Mouse (Mus musculus) monocyte, adult 2 months (primary cell): ENCODE measurements around the gene Tns3.
"Not testable (repeated sequence)": the region's sequence is repeated elsewhere in the genome, so short reads cannot be mapped to it uniquely, and the experiment has no call there.

ENCODE experiments used
- DNase-seq, 2 experiments: peaks; one replicate each; pipeline ENCODE4 v3.0.0; 2022; ENCODE audit warnings: low spot score in 2 of 2, low read depth in 1 of 2

Gene Tns3

DNA sequence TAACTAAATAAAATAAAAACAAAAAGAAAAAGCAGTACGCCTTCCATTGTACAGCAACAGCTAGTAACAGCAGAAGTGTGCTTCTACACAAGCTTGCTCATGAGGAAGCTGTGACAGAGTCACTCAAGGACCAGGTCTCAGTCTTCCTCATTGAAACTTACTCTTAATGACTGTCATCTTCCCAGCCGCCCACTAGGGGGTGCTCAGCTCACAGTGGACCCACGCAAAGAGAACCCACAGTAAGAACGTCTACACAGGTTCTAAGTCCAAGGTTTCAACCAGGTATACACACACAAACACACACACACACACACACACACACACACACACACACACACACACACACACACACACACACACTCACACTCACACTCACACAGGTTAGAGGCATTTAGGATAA is 129.4 kb downstream of the Tns3 start:
- DNase-seq: peak in 1 of 2 experiments; percentile 46

- not testable (repeated sequence) for DNase-seq
Observed at GRCm38 (mm10) chr11:8532771-8533170, 131.6 kb downstream of the Tns3 start.

GRCm38 (mm10) chr11:8532112-8532747 is 132.1 kb downstream of the Tns3 start:
- DNase-seq: no peak

- no peak for DNase-seq
Observed at GRCm38 (mm10) chr11:8530506-8530905, 133.8 kb downstream of the Tns3 start.

DNA sequence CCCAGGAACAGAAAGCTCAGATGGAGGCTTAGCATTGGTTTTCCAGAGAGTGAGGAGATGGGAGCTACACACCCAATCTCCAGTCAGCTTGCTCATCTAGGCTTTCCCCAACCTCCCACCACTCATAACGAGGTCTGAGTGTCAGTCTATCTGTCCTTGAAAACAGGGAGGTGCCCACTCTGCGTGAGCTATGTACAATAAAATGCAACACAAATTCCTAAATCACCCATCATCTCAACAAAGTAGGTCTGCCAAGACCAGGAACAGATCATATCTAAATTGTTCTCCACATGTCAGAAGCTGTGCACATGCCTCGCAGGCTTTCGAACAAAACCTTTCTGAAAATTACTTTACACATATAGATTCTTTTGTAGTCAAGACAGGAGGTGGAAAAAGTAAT is 134.3 kb downstream of the Tns3 start:
- DNase-seq: no peak

DNA sequence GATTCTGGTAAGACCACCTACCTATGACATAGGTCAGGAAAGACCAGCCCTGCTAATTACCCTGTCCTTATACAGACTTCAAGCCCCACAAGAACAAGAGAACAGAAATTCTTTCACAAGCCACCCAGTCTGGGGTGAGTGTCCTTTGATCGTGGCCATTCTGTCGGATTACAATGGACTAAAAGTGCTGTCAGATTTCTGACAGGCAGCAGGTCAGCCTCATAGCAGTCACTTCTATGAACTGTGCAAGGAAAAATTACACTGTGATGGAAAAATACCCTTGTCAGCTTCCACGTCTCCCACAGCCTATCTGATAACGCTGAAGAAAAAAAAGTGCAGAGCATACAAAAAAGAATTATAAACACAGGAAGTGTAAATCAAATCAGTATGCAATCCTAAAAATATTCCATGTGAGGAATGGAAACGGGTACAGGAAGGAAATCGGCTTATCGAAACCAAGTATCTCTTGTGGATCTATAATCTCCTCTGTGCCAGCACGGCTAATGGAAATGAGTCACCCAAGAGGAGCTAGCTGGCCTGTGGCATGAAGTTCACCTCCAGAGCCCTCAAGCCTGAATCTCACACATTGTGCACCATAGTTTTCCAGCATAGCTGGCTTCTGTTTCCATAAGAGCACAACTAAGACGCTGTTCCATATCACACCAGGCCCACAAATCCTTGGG is 138.7 kb downstream of the Tns3 start:
- no peak for DNase-seq

DNA sequence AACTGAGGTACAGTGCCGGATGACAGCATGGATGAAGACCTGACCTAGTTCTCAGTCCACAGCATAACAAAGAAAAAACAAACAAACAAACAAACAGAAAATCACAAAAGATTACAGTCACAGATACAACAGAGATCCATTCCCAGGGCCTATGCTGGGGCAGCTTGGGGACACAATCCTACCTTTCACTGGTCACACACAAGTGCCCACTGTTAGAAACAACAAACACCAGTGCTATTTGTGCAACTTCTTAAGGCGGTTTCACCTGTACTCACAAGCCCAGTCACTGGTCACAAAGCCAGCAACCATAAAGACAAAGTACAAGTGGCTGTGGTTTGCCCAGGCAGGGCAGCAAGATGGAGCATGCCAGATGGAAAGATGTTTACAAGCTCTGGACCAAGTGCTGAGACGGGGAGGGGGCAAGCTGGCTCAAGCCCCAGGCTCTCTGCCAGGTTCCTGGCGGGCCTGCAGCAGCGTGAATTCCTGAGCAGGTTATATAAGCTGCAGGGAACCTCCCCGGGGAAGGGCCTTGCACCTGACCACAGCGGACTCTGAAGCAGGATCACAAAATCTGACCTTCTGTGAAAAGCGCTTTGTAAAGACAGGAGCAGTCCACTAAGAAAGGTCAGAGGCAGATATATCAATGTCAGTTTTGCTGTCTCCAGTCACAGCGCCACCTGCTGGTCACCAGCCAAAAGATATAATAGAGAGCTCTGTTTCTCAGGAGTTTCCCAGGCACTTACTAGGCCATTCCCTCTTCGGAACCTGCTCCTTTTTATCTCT is 140.8 kb downstream of the Tns3 start:
- peak in 1 of 2 experiments; percentile 5 for DNase-seq

DNA sequence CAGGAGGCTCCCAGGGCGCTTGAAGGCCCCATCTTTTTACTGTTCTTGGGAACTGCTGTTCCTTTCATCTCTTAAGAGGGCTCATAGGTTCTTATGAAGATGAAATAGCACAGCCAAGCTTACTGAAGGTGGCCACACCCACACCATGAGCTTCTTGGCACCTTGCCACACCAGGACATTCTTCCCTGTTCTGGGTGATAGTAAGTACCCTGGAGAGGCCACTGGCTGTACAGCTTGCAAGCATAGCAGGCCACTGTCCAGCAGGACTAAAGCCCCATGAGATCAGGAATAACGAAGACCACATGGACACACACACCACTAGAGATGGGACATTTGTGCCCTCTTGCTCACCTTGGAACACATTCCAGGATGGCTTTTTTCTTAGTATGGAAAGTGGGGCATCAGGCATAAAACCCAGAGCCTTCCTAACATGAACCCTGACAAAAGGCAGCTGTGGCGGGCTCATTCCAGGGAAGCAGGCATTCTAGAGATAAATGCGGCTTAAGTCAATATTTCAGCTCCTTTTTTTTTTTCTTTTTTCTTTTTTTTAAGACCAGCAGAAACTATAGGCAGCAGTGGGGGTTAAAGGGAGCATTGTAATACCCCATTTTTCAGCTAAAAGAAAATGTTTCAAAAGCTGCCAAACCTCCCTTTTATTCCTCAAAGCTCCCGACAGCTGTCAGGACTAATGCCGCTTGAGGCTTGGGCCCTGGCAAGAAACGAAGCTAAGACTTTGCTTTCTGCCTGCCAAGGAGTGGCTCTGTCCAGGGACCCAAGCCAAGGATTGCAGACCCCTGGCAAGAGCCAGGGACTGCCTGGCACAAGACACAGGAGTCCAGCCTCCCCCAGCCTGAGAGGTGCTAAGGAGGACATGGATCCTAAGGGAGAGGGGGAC is 150.7 kb downstream of the Tns3 start:
- DNase-seq: no peak

GRCm38 (mm10) chr11:8510294-8510693 is 154.0 kb downstream of the Tns3 start:
- no peak for DNase-seq

- DNase-seq: no peak
Observed at GRCm38 (mm10) chr11:8509614-8510013, 154.7 kb downstream of the Tns3 start.

DNA sequence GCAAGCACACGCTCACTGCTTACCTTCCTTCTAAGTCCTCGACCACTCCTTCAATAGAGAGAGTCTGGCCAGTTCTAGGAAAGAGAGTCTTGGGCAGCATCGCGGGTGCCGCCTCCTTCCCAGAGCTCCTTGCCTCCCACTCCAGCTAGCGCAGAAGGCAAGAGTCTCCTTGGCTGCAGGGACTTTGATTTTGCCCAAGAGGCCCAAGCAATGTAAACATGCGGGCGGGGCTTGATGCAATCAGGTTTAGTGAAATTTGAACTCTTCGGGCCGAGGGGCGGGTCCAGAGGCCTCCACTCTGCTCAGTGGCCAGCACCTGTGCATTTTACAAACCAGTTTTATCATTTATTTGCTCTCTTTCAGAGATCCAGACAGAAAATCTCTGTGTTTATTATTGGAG is 160.6 kb downstream of the Tns3 start:
- DNase-seq: no peak

- DNase-seq: no peak
Observed at GRCm38 (mm10) chr11:8500855-8501254, 163.5 kb downstream of the Tns3 start.

DNA sequence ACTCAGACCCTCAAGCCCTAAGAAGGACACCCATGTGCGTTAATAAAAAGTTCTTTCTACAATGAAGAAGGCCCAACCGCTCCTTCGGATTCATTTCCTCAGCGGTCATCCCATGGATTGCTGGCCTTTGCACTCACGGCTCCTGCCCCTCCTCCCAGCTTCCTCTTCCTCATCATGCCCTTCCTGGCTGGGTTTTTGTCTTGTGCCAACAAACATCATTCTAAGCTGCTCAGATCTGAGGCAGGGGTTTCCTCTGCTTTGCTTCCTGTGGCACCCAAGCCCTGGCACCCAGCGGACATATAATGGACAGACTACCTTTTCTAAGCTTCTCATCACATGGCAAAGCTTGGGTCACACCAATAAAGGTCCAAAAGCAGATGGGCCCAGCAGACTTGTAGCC is 167.2 kb downstream of the Tns3 start:
- DNase-seq: no peak

GRCm38 (mm10) chr11:8496686-8497085 is 167.6 kb downstream of the Tns3 start:
- no peak for DNase-seq

- DNase-seq: no peak
Observed at GRCm38 (mm10) chr11:8495801-8496200, 168.5 kb downstream of the Tns3 start.

GRCm38 (mm10) chr11:8495036-8495435 is 169.3 kb downstream of the Tns3 start:
- DNase-seq: no peak

DNA sequence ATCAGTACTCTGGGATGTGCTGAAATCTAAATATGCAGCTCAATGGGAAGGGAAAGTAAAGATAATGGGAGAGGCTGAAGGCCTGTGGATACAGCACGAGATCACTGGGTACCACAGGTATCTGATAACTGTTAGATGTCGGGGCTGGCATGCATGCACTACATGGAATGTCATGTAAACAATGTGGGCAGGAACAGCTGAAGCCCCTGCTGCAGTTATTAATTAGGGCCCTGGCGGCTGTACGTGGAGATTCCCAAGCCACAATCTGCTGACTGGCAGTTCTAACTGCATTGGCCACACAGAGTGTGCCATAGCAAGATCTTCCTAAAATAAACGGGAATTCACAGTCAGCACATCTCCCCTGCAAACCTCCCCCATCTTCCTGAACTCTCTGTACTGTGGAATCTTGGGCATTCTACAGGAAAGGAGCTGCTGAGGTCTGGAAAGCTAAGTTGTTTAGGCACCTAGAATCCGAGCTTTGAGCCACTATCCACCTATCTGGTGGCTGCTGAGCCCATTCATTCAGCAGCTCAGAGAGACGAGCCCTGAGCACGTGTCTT is 170.3 kb downstream of the Tns3 start:
- no peak for DNase-seq

DNA sequence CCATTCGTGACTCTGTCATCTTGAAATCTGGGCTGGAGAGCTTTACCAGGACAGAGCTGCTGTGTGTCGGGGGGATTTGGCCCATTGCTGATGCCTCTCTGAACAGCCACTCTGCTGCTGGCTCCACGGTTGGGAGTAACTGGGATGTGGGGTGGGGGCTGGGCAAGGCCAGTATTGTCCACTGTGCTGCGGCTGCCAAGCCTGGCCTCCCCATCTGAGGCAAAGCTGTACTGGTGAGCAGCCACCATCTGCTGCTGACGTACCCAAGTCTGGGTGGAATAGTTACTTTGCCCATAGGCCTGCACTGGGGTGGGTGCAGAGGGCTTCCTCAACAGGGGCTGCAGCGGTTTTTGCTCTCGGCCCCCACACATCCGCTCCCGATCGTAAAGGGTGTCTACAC is 172.0 kb downstream of the Tns3 start:
- DNase-seq: no peak

DNA sequence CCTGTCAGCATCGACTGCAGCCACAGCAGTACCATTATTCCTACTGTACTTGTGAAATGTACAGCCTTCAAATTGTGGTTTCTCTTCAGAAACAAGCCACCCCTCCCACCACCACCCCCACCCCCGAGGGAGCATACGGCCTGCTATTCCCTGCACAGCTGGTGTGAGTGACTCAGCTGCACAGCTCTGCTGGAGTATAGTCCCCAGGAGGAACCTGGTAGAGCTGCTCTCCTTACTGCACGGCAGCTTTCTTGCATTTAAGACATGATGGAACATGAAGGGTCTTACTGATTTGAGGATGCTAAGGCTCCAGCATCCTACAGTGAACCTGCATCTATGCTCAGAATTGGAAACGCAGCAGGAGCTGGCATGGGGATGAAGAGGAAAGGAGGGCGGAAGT is 176.1 kb downstream of the Tns3 start:
- DNase-seq: no peak

DNA sequence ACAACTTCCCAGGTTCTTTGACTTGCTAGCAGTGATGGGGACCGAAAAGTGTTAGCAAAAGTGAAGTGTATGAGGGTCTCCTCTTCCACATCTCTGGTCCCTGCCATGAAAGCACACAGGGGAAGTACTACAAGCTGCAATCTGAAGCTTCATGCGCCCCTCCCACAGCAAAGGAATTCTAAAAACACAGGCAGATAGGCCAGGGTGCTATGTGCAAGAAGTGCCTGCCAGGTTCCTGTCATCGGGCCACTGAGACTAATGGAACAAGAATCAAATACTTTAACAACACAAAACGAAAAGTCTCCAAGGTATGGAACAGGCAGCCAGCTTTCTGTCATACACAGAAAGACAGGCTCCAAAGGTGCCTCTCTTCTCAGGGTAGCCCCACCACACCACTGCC is 177.8 kb downstream of the Tns3 start:
- no peak for DNase-seq

- DNase-seq: no peak
Observed at GRCm38 (mm10) chr11:8484538-8484937, 179.8 kb downstream of the Tns3 start.
